Mouse (Mus musculus): ENCODE measurements at regions not wholly inside any gene's neighbourhood (a gene's known extent, or its start where the extent isn't known, plus 50 kb on each side); places are given as distances from the start of the nearest gene placed in this dataset.

GRCm38 (mm10) chr1:35535470-35535869 lies 532.7 kb upstream of the Hs6st1 start:
- H3K27me3 ChIP-seq (ENCODE audit: insufficient read depth, low read length): no peaks in the 10 kb centered on the region
- no peak overlapping the region for H3K4me3 ChIP-seq (ENCODE audit: low read depth, low read length)
- H3K4me2 ChIP-seq (ENCODE audit: low read depth): no peak overlapping the region
- no peak overlapping the region for H3K27ac ChIP-seq (ENCODE audit: low read depth, low read length)
- no peak for TF ChIP-seq CTCF (IDR thresholded peaks at IDR 0.05; ENCODE audit: low read depth)
- ATAC-seq (no peak), DNase-seq (no peak)
- H3K9ac ChIP-seq: no peak overlapping the region
- H3K36me3 ChIP-seq (ENCODE audit: insufficient read depth): no peaks in the 10 kb centered on the region
- H3K4me1 ChIP-seq (ENCODE audit: insufficient read depth): no peaks in the 10 kb centered on the region
- no peaks in the 10 kb centered on the region for H3K9me3 ChIP-seq (ENCODE audit: low read length)

GRCm38 (mm10) chr1:35536276-35536675 lies 531.9 kb upstream of the Hs6st1 start:
- no peak for DNase-seq
- Histone ChIP-seq H3K9me3 (ENCODE audit: low read length) (no peaks in the 10 kb centered on the region), H3K4me3 (ENCODE audit: low read depth, low read length) (no peak overlapping the region), H3K36me3 (ENCODE audit: insufficient read depth) (no peaks in the 10 kb centered on the region), H3K9ac (no peak overlapping the region), H3K4me1 (ENCODE audit: insufficient read depth) (no peaks in the 10 kb centered on the region), H3K4me2 (ENCODE audit: low read depth) (no peak overlapping the region), H3K27me3 (ENCODE audit: insufficient read depth, low read length) (no peaks in the 10 kb centered on the region), H3K27ac (ENCODE audit: low read depth, low read length) (no peak overlapping the region)
- no peak for ATAC-seq
- no peak for TF ChIP-seq CTCF (IDR thresholded peaks at IDR 0.05; ENCODE audit: low read depth)
- 75% methylated on average over 5 of the region's 5 CpGs for WGBS

GRCm38 (mm10) chr1:35548845-35549244 lies 519.4 kb upstream of the Hs6st1 start:
- Histone ChIP-seq H3K27me3 (ENCODE audit: insufficient read depth, low read length) (no peaks in the 10 kb centered on the region), H3K9me3 (ENCODE audit: low read length) (no peaks in the 10 kb centered on the region), H3K36me3 (ENCODE audit: insufficient read depth) (no peaks in the 10 kb centered on the region), H3K4me2 (ENCODE audit: low read depth) (no peak overlapping the region), H3K4me3 (ENCODE audit: low read depth, low read length) (no peak overlapping the region), H3K4me1 (ENCODE audit: insufficient read depth) (no peaks in the 10 kb centered on the region), H3K9ac (no peak overlapping the region), H3K27ac (ENCODE audit: low read depth, low read length) (no peak overlapping the region)
- DNase-seq (no peak), ATAC-seq (no peak)
- WGBS: 90% methylated on average over 3 of the region's 3 CpGs
- TF ChIP-seq CTCF (IDR thresholded peaks at IDR 0.05; ENCODE audit: low read depth): no peak

- Histone ChIP-seq H3K4me2 (ENCODE audit: low read depth) (no peak overlapping the region), H3K4me1 (ENCODE audit: insufficient read depth) (no peaks in the 10 kb centered on the region), H3K9ac (no peak overlapping the region), H3K27me3 (ENCODE audit: insufficient read depth, low read length) (no peaks in the 10 kb centered on the region), H3K27ac (ENCODE audit: low read depth, low read length) (no peak overlapping the region), H3K9me3 (ENCODE audit: low read length) (no peaks in the 10 kb centered on the region), H3K36me3 (ENCODE audit: insufficient read depth) (no peaks in the 10 kb centered on the region), H3K4me3 (ENCODE audit: low read depth, low read length) (no peak overlapping the region)
- no peak for ATAC-seq
- TF ChIP-seq CTCF (IDR thresholded peaks at IDR 0.05; ENCODE audit: low read depth): no peak
- 78% methylated on average over 1 of the region's 1 CpGs for WGBS
- DNase-seq: peak; percentile 6
Observed at GRCm38 (mm10) chr1:35551503-35551902, 516.7 kb upstream of the Hs6st1 start.

GRCm38 (mm10) chr1:35562786-35563185 lies 505.4 kb upstream of the Hs6st1 start:
- Histone ChIP-seq H3K4me3 (ENCODE audit: low read depth, low read length) (no peak overlapping the region), H3K4me1 (ENCODE audit: insufficient read depth) (no peaks in the 10 kb centered on the region), H3K36me3 (ENCODE audit: insufficient read depth) (no peaks in the 10 kb centered on the region), H3K9ac (no peak overlapping the region), H3K27ac (ENCODE audit: low read depth, low read length) (no peak overlapping the region), H3K27me3 (ENCODE audit: insufficient read depth, low read length) (no peaks in the 10 kb centered on the region), H3K4me2 (ENCODE audit: low read depth) (no peak overlapping the region), H3K9me3 (ENCODE audit: low read length) (no peaks in the 10 kb centered on the region; the same call in 1 of the 2 replicates)
- whole genome bisulfite sequencing: 87% methylated on average over 4 of the region's 4 CpGs
- ATAC-seq (no peak), DNase-seq (no peak)
- TF ChIP-seq CTCF (IDR thresholded peaks at IDR 0.05; ENCODE audit: low read depth): no peak

- Histone ChIP-seq H3K36me3 (ENCODE audit: insufficient read depth) (no peaks in the 10 kb centered on the region), H3K9ac (no peak overlapping the region), H3K4me2 (ENCODE audit: low read depth) (no peak overlapping the region), H3K9me3 (ENCODE audit: low read length) (no peaks in the 10 kb centered on the region), H3K27ac (ENCODE audit: low read depth, low read length) (no peak overlapping the region), H3K4me1 (ENCODE audit: insufficient read depth) (no peaks in the 10 kb centered on the region), H3K27me3 (ENCODE audit: insufficient read depth, low read length) (no peaks in the 10 kb centered on the region), H3K4me3 (ENCODE audit: low read depth, low read length) (no peak overlapping the region)
- peak; percentile 44 for DNase-seq
- WGBS: 86% methylated on average over 1 of the region's 1 CpGs
- ATAC-seq: peak; percentile 64
- TF ChIP-seq CTCF (IDR thresholded peaks at IDR 0.05; ENCODE audit: low read depth): no peak
Observed at GRCm38 (mm10) chr1:35575203-35575602, 493.0 kb upstream of the Hs6st1 start.

- Histone ChIP-seq H3K36me3 (ENCODE audit: insufficient read depth) (no peaks in the 10 kb centered on the region), H3K9ac (no peak overlapping the region), H3K4me3 (ENCODE audit: low read depth, low read length) (no peak overlapping the region), H3K4me2 (ENCODE audit: low read depth) (no peak overlapping the region), H3K27ac (ENCODE audit: low read depth, low read length) (no peak overlapping the region), H3K27me3 (ENCODE audit: insufficient read depth, low read length) (no peaks in the 10 kb centered on the region), H3K9me3 (ENCODE audit: low read length) (no peaks in the 10 kb centered on the region), H3K4me1 (ENCODE audit: insufficient read depth) (no peaks in the 10 kb centered on the region)
- WGBS: 81% methylated on average over 3 of the region's 3 CpGs
- DNase-seq (no peak), ATAC-seq (no peak)
- no peak for TF ChIP-seq CTCF (IDR thresholded peaks at IDR 0.05; ENCODE audit: low read depth)
Observed at GRCm38 (mm10) chr1:35579392-35579791, 488.8 kb upstream of the Hs6st1 start.

GRCm38 (mm10) chr1:35579992-35580391 lies 488.2 kb upstream of the Hs6st1 start:
- no peaks in the 10 kb centered on the region for H3K36me3 ChIP-seq (ENCODE audit: insufficient read depth)
- no peaks in the 10 kb centered on the region for H3K27me3 ChIP-seq (ENCODE audit: insufficient read depth, low read length)
- no peak overlapping the region for H3K27ac ChIP-seq (ENCODE audit: low read depth, low read length)
- no peak overlapping the region for H3K4me2 ChIP-seq (ENCODE audit: low read depth)
- H3K9ac ChIP-seq: no peak overlapping the region
- 73% methylated on average over 4 of the region's 4 CpGs for WGBS
- no peaks in the 10 kb centered on the region for H3K9me3 ChIP-seq (ENCODE audit: low read length)
- TF ChIP-seq CTCF (IDR thresholded peaks at IDR 0.05; ENCODE audit: low read depth): no peak
- no peak overlapping the region for H3K4me3 ChIP-seq (ENCODE audit: low read depth, low read length)
- ATAC-seq (no peak), DNase-seq (no peak)
- no peaks in the 10 kb centered on the region for H3K4me1 ChIP-seq (ENCODE audit: insufficient read depth)
